Mouse (Mus musculus) lung, postnatal 10 days (tissue): ENCODE results near the gene E4f1.

Experiments used
- DNase-seq: peaks from one replicate; pipeline ENCODE4 v3.0.0; 2021

Gene E4f1

DNA sequence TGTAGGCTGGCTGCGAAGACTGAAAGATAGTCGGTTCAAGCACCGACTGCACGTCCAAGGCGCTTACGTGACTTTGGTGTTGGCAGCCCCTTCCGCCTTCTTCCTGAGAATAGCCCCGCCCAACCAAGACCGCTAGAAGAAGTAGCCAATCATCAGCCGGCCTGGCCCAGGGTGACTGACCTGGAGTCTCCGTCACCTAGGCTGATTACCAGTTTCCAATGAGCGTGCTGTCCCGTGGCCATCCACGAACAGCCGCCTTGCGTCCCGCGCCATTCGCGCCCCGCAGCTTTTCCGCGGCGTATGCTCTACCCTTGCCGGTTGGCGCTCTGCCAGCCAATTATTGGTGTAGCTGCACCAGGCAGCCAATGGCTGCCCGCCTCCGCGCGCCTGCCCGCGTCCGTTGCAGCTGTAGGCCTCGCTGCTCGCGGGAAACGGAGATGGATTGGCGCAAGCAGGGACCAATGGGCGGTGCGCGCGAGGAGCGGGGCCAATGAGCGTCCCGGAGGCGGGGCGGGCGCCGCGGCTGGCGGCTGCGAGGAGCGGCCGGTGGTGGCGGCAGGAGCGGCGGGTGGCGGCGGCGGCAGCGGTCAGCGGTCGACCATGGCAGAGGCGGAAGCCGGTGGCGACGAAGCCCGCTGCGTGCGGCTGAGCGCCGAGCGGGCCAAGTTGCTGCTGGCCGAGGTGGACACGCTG lies at the start of gene E4f1, which contains the start of gene Pgp:
E4f1 (minus strand) TSS at position 404 of the 693 bp plus-strand sequence.
Pgp (plus strand) TSS at position 483 of the 693 bp plus-strand sequence.
- DNase-seq: peak; percentile 98

DNA sequence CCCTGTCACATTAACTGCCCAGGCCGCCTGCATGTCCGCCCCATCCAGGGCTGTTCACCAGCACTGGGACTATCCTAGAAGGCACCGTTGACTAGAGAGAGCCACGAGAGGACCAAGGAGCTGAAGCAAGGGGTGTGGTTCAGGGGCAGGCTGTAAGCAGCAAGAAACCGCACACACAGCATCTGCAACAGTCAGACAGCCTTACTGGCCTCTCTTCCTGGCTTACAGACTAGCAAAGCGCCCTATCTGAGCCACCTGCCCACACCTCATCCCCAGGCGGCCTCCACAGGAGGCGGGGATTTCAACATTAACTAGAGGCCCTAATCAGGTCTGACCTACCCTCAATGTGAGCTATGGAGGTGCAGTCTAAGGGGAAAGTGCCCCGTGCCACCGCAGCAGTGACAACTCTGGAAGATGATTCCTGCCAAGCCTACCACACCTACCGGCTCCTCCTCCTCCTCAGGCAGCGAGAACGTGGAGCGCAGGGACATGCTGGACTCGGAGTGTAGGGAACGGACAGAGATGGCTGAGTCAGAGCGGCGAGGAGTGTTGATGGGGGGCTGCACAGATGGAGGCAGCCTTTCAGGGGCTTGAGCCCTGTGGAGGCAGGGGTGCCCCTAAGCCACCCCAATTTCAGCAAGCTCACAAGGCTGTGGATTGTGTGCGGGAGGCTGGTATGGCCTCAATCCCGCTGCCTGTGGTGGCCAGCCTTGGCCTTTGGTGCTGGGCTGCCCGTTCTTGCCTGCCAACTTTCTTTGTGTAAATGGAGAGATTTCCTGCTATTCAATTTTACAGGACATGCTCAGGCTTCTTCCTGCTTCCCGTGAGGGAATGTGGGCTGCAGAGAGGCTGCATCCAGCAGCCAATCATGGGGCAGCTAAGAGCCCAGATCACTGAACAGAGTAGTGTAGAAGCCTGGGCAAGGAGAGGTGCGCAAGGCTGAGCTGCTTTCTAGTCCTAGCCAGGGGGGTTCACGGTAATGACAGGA lies 44.5 kb upstream of the E4f1 start:
- DNase-seq: peak; percentile 66

DNA sequence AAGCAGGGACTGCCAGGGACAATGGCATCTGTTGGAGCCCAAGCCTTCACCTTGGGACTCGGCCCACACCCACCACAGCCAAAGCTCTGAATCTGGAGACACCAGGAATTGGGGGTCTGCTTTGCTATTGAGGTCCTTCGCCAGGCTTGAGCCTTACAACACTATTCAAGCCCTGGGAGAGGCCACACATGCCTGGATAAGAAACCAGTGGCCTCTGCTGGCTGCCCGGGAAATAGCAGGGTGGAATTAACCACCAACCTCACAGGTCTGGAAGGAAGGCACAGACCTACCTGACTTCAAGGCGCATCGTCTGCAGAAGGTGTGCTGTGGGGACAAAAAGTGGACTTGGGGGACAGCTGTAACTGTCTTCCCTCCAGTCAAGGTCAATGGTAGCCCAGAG lies 43.5 kb upstream of the E4f1 start:
- peak; percentile 81 for DNase-seq

DNA sequence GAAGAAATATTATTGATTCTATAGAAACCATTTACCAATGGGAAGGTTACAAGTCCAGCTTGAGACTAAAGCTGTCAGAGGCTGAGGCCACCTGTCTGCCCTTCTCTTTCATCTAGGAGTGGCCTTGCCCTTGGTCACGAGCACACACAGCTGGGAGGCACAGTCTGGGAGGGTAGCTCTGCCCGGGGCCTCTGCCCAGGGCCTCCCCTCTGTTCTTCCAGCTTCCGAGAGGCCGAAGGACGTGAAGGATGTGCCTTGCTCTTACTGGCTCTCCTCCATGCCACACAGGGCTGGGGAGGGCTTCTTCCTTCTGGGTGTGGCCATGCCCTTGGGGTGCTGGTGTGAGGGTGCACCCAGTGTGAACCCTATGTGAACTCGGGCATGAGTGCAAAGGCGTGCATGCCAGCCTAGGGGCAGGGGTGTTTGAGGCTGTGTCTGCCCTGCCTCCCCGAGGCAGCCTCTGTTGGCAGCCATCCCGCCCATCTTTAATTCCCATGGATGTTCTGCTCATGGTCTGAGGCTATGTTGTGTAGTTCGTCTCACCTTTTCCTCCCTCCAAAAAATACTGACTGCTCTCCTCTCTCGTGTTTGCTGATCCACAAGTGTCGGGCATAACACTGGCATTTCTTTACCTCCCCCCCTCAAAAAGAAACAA lies 37.8 kb upstream of the E4f1 start:
- DNase-seq: no peak

DNA sequence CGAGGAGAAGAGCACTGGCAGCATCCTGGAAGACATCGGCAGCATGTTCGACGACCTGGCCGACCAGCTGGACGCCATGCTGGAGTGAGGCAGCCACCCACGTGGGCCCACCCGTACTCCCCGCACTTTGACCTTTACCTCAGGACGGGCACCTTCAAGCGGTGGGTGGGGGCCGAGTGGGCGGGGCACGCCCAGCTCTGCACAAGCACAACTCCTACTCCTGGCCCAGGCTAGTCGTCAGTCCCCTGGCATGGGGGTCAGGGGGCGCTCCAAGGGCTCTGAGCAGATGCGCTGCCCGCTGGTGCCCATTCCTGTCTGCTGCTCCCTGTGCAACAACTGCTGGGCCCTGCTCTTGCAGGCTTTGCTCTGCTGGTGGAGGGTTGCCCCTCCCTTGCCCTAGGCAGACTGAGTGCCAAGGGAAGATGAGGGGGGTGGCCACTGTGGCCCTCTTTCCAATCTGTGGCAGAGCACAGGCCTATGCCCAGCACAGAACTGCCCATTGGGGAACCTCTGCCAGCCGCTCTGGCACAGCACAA lies 37.1 kb upstream of the E4f1 start:
- DNase-seq: no peak

DNA sequence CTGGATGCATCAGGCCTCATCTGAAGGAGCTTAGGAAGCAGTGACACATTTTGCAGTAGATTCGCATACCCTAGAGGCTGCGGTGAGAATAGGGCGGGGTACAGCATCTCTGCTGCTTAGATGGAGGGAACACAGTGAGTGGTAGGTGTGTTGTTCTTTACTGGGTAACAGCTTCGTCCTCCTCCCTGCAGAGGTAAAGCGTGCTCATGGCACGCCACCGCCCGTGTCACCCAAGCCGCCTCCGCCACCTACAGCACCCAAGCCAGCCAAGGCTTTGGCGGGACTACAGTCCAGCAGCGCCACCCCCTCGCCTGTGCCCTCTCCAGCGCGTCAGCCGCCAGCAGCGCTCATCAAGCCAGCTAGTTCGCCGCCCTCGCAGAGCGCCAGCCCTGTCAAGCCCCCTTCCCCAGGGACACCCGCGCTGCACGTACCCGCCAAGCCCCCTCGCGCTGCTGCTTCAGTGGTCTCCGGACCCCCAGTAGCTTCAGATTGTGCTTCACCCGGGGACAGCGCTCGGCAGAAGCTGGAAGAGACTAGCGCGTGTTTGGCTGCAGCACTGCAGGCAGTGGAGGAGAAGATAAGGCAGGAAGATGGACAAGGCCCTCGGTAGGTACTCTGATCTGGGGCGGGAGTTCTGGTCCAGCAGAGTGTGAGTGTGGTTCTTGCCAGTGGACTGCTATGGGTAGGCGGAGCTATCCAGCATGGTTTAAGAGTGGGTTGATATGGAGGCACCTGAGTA lies 36.4 kb upstream of the E4f1 start:
- no peak for DNase-seq

DNA sequence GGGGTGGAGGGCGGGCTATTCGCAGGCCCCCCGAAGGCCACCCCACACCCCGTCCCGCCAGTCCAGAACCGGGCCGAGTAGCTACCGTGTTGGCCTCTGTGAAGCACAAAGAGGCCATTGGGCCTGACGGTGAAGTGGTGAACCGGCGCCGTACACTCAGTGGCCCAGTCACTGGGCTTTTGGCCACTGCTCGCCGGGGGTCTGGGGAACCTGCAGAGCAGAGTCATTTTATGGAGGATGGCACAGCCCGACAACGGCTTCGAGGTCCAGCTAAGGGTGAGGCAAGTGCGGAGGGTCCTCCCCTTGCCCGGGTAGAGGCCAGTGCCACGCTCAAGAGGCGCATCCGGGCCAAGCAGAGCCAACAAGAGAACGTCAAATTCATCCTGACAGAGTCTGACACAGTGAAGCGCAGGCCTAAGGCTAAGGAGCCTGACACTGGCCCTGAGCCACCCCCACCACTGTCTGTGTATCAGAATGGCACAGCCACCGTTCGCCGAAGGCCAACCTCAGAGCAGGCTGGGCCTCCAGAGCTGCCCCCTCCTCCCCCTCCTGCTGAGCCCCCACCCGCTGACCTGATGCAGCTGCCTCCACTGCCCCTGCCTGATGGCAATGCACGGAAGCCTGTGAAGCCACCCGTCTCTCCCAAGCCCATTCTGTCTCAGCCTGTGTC lies 35.3 kb upstream of the E4f1 start:
- no peak for DNase-seq

DNA sequence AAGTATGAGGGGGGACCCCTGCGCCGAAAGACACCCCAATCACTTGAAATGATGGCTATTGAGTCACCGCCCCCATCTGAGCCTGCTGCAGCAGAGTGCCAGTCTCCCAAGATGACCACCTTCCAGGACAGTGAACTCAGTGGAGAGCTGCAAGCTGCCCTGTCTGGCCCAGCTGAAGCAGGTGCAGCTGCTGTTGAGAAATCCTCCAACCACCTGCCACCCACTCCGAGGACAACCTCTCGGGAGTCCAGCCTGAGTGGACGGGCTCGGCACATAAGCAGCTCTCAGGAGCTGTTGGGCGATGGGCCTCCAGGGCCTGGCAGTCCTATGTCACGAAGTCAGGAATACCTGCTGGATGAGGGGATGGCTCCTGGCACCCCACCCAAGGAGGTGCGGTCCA lies 34.0 kb upstream of the E4f1 start:
- DNase-seq: no peak

DNA sequence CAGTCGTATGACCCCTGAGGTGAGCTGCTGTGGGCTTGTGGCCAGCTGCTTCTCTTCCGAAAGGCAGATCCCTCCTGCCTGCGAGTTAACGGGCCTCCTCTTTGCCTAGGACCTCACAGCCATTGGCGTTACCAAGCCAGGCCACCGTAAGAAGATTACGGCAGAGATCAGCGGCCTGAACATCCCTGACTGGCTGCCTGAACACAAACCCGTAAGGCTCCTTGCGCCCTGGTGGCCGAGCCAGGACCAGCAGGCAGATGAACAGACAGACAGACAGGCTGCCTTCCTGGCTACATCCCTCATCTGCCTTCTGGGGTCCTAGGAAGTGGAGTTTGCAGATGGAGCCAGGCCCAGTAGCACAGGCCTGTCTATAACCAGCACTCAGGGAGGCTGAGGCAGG lies 32.1 kb upstream of the E4f1 start:
- DNase-seq: peak; percentile 27

DNA sequence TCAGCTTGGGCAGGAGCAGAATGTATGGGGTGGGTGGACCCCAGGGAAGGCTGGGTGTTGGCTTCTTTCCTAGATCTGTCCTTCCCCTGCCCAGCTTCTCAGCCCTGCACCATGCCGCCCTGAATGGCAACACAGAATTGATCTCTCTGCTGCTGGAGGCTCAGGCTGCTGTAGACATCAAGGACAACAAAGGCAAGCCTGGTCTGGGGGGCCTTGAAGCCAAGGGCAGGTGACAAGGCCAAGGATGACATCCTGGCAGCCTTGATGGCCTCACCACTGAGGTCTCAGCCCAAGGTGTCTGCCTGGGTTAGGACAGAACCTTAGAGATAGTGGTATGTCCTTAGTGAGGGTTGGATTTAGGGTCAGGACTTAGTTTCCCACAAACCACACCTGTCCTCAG lies 25.9 kb upstream of the E4f1 start:
- DNase-seq: no peak

DNA sequence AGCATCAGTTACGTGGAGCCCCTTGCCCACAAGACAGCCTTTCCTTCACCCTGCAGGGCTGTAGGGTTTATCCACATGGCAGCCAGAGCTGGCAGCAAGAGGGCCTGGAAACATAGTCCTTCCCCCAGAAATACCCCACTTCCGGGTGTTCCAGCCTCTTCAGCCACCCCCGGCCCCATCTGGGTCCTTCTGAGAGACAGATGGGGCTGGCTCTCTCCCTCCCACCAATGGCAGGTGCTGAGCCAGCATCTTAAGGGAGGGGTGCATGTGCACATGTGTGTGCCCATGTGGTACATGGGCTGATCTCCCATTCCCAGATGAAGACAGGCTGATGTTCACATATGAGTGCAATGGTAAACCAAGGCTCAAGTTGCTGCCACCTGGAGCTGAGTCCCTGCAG lies 25.3 kb upstream of the E4f1 start:
- no peak for DNase-seq

DNA sequence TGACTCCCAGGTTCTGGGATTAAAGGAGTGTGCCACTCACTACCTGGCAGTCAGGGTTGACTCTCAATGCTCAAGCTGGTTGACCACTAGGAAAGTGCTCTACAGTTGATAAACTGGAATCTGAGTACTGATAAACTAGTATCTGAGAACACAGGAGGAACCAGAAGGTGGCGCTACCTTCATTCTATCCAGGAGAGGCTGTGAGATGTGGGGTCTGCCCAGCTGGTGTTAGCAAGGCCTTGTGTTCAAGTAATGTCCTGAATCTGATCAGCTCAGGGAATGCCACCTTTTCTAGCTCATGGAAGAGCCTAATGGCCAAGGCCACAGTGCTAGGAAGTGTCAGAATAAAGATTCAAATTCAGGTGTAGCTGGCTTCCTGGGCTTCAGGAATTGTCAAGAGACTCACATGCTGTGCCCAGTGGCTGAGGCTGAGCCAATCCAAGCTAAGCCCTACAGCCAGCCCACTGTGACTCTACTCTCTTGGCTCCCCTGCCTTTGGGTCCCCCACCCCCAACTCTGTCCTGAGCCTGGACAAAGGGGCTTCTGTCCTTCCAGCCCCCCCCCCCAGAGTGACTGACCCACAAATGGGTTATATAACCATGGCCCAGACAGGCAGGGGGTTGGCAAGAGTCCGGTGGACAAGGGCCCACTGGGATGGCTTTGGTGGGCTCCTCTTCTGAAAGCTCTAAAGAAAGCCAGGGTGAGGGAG lies 24.7 kb upstream of the E4f1 start:
- DNase-seq: peak; percentile 79

DNA sequence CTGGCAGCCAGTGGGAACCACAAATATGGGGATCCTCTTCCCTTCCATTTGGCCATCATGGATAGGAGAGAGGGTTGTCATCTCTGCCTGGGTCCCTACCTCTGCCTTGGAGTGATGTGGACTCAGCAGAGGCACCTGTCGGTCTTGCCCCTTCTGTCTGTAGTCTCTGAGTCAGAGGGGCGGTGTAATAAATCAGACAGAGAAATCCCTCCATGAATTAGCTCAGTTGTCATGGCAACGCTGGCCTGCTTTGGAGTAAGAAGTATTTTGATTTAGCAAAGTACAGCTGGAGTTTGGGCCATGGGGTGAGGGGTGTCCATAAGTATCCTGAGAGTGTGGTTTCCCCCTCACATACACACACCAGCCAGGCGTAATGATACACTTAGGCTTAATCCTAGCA lies 20.3 kb upstream of the E4f1 start:
- DNase-seq: no peak

DNA sequence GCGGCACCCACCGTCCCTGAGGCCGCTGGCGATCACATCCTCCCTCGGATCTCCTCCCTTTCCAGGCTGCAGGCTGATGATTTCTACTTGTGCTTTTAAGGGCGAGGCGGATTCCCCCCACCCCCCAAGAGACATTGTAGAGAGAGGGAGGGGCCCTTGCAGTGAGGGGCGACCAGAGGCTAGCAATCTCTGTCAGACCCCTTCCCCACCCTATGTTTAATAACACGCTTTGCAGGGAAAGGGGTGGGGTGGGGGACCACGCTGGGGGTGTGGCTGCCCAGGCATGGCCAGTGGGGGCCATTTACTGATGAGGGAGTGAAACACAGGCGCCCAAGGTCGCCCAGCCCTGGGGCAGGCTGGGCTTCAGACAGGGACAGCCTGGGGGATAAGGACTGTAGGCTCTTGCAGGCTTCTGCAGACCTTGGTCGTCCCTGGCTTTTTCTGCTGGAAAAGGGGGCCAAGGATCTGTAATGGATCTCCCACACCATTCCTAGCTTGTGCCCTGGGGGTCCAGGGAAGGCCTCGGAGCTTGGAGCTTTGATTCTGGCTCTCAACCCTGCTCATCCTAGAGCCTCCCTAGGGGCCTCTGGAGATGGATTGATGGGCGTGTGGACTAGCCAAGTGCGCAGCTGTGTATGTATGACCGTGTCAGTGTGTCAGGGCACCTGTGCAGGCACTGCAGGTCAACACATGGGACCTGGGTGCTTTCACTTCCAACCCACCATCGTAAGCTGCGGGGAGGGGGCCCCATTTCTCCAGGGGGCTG lies 19.3 kb upstream of the E4f1 start:
- DNase-seq: no peak

DNA sequence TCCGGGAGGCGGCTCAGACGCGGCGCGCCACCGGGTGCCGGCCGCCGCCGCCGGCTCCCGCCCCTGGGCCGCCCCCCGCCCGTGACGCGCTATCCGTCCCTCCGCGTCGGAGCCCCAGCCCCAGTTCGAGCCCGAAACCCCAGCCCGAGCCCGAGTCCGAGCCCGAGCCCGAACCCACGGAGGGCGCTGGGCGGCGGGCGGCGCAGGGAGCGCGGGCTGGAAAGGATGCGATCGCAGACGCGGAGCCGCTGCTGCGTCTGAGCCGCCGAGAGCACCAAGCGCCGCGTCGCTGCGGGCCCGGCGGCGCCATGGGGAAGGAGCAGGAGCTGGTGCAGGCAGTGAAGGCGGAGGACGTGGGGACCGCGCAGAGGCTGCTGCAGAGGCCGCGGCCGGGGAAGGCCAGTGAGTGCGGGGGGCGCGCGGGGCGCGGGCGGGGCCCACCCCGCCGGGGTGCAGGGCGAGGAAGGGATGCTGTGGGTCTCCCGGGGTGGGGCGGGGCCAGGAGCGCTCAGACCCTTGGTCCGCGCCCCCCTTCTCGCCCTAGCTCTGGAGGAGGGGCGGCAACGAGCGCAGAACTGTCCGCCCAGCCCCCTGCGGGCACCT lies 18.6 kb upstream of the E4f1 start:
- peak; percentile 32 for DNase-seq

DNA sequence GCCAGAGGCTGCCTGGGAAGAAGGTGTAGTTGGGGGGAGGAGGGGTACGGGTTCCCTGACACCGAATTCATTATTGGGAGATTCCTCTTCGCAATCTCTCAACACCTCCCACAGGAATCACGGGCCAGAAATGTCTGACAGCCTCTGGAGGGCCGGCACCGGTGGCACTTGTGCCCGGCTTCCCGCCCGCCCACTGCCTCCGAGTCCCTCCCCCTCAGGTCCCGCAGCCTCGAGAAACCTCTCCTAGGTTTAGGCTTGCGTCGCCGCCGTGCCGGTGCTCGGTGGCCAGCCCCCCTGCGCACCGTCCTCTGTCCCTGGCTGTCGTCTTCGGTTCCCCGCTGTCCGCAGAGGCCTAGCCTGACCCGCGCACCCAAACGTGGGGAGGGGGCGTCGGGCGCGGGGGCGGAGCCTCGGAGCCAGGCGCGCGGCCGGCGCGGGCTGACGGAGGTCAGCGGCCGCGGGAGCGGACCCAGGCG lies 18.1 kb upstream of the E4f1 start, which contains the start of gene Caskin1:
Caskin1 (plus strand) TSS at position 416 of the 476 bp plus-strand sequence.
- DNase-seq: peak; percentile 37

DNA sequence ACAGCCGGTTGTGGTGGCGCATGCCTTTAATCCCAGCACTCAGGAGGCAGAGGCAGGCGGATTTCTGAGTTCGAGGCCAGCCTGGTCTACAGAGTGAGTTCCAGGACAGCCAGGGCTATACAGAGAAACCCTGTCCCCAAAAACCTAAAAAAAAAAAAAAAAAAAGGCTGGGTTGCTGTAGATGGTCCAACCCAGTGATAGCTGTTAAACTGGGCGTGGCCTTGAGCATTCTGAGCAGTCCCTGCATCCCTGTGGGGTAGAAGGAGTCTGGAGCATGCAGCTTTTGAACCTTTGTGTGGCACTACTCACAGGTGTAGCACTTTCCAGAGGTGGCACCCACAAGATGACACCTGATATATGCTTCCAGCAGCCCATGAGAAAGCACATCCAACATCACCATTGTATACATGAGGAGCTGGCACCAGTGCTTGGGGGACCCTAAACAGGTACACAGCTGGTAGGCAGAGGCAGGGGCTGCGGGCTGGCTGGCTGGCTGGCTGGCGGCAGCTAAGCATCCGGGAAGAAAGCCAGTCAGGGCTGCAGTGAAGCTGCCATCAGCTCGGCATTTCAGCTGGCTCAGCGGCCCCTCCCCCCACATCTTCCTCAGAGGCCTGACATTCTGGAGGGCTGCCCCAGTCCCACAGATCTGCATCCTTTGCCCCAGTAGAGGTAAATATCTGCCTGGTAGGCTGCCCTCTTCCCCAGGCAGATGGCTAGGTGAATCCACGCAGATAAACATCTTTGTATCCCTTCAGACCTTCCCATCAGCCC lies 15.2 kb upstream of the E4f1 start:
- peak; percentile 51 for DNase-seq

DNA sequence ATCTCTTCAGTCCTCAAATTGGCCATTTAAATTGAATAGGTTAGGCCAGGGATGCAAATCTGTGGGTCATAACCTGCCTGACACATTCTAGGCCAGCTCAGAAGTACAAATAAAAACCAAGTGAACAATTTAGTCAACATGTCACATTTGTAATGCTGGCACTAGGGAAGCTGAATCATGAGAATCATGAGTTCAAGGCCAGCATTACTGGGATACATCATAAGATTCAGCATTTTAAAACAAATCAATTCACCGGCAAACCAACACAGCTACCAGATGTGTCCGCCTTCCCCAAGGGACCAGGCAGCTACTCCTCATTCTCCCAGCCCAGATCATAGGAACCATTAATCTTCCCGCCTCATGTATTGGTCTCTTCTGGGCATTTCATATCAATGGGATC lies 13.4 kb upstream of the E4f1 start:
- no peak for DNase-seq
